Comparison of ENCODE assay signal across 23 mouse cellular contexts in the genomic region with DNA sequence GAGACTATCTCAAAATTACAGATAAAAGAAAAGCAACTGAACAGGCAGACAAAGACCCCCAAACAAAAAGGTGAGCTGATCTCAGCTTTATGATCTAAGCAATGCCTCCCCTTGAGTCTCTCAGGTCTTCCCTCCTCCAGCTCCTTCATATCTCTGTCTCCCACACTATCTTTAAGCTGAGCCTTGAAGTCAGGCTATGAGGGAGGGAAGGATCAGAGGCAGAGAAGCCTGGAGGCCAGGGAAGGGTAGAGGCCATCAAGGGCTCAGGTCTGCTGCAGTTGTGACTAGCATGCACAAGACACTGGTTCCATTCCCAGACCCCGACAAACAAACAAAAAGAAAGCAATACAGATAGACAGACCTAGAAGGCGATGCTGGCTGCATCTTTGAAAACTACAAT. TPM values are rescaled to one million over a fixed set of nuclear protein-coding genes. Genes with fewer than 3 reads are reported as not detected.
A peak's percentile ranks its signal among the peaks of the same experiment; 100 is the strongest.
DNase-seq lines count a peak whose midpoint lies in the region; ATAC-seq and TF ChIP-seq lines count a peak whose summit lies in the region.
"Had no signal": no experiment of that assay in that cellular context is flagged by ENCODE, and none has a peak within 500 bp of the region (broad histone marks: within the 10 kb centered on the region; RNA-seq: fewer than 3 reads in every experiment).

No protein-coding gene starts in this region.

- H3K4me1 ChIP-seq in stomach, embryonic 15.5 days = no peaks in the 10 kb centered on the region
- H3K4me1 ChIP-seq in stomach, postnatal 0 days (replicated peaks; ENCODE audit: control insufficient read depth, insufficient read depth) = no peaks in the 10 kb centered on the region
- peaks cover 16% of the 10 kb centered on the region for H3K4me1 ChIP-seq in liver, embryonic 11.5 days (replicated peaks; ENCODE audit: control insufficient read depth, insufficient read depth, low read length)
- peaks cover 91% of the 10 kb centered on the region for H3K4me1 ChIP-seq in liver, embryonic 15.5 days (replicated peaks)
- H3K4me1 ChIP-seq: embryonic facial prominence, embryonic 15.5 days; forebrain, embryonic 13.5 days; hindbrain, embryonic 10.5 days had no signal

- H3K9me3 ChIP-seq in stomach, embryonic 15.5 days = no peaks in the 10 kb centered on the region
- no peaks in the 10 kb centered on the region for H3K9me3 ChIP-seq in stomach, postnatal 0 days (ENCODE audit: control insufficient read depth, low read length)
- H3K9me3 ChIP-seq in liver, embryonic 11.5 days (ENCODE audit: control insufficient read depth, low read length) = no peaks in the 10 kb centered on the region
- H3K9me3 ChIP-seq in liver, embryonic 15.5 days (replicated peaks) = no peaks in the 10 kb centered on the region
- H3K9me3 ChIP-seq: embryonic facial prominence, embryonic 15.5 days; forebrain, embryonic 13.5 days; G1E; heart, embryonic 12.5 days; hindbrain, embryonic 10.5 days had no signal

- no peaks in the 10 kb centered on the region for H3K36me3 ChIP-seq in stomach, embryonic 15.5 days
- H3K36me3 ChIP-seq in stomach, postnatal 0 days (ENCODE audit: control insufficient read depth, insufficient read depth, low read length) = no peaks in the 10 kb centered on the region
- no peaks in the 10 kb centered on the region for H3K36me3 ChIP-seq in liver, embryonic 11.5 days (ENCODE audit: control insufficient read depth, insufficient read depth, low read length)
- H3K36me3 ChIP-seq in liver, embryonic 15.5 days (replicated peaks) = no peaks in the 10 kb centered on the region
- H3K36me3 ChIP-seq: embryonic facial prominence, embryonic 15.5 days; G1E; heart, embryonic 12.5 days; hindbrain, embryonic 10.5 days had no signal

- H3K27me3 ChIP-seq in stomach, embryonic 15.5 days (replicated peaks) = no peaks in the 10 kb centered on the region
- no peaks in the 10 kb centered on the region for H3K27me3 ChIP-seq in stomach, postnatal 0 days (ENCODE audit: control insufficient read depth, insufficient read depth, low read length)
- H3K27me3 ChIP-seq in liver, embryonic 11.5 days (replicated peaks; ENCODE audit: control insufficient read depth, insufficient read depth, low read length) = no peaks in the 10 kb centered on the region
- no peaks in the 10 kb centered on the region for H3K27me3 ChIP-seq in liver, embryonic 15.5 days
- H3K27me3 ChIP-seq: embryonic facial prominence, embryonic 15.5 days; forebrain, embryonic 13.5 days; heart, embryonic 12.5 days had no signal

- H3K4me2 ChIP-seq in stomach, embryonic 15.5 days = no peak overlapping the region
- no peak overlapping the region for H3K4me2 ChIP-seq in stomach, postnatal 0 days (replicated peaks; ENCODE audit: low read depth)
- no peak overlapping the region for H3K4me2 ChIP-seq in liver, embryonic 11.5 days
- peak overlapping the region; percentile 50 for H3K4me2 ChIP-seq in liver, embryonic 15.5 days
- H3K4me2 ChIP-seq: embryonic facial prominence, embryonic 15.5 days; forebrain, embryonic 13.5 days; heart, embryonic 12.5 days; hindbrain, embryonic 14.5 days had no signal

- WGBS in stomach, embryonic 15.5 days = 90% methylated on average over 2 of the region's 2 CpGs
- WGBS in stomach, postnatal 0 days = 89% methylated on average over 2 of the region's 2 CpGs
- WGBS in liver, embryonic 11.5 days = 84% methylated on average over 2 of the region's 2 CpGs
- WGBS in liver, embryonic 15.5 days (ENCODE audit: insufficient replicate concordance) = 70% methylated on average over 2 of the region's 2 CpGs

- no peak for DNase-seq in stomach, postnatal 0 days (ENCODE audit: low spot score)
- DNase-seq in liver, embryonic 11.5 days (ENCODE audit: low spot score) = no peak
- DNase-seq in thymus, postnatal 10 days (ENCODE audit: low spot score in 2 of 2) = no peak
- DNase-seq in urinary bladder, postnatal 10 days (ENCODE audit: low spot score) = no peak
- DNase-seq in T-cell, adult 2 months (ENCODE audit: low spot score) = no peak
- DNase-seq: adrenal gland, postnatal 10 days; B cell, adult 2 months; cerebellum, adult 2 months; cerebellum, postnatal 10 days; embryo, embryonic 11 days; forebrain, postnatal 0 days; gastrocnemius, adult 2 months; gastrocnemius, postnatal 25 days had no signal

- H3K4me3 ChIP-seq in stomach, embryonic 15.5 days (replicated peaks) = no peak overlapping the region
- H3K4me3 ChIP-seq in stomach, postnatal 0 days (ENCODE audit: low read depth, low read length) = no peak overlapping the region
- H3K4me3 ChIP-seq in liver, embryonic 11.5 days (ENCODE audit: low read depth, low read length) = no peak overlapping the region
- H3K4me3 ChIP-seq in liver, embryonic 15.5 days (replicated peaks) = no peak overlapping the region
- H3K4me3 ChIP-seq: embryonic facial prominence, embryonic 15.5 days; forebrain, embryonic 13.5 days; gastrocnemius, adult 2 months; heart, embryonic 12.5 days; hindbrain, embryonic 10.5 days had no signal

- no peak for TF ChIP-seq CTCF in stomach, postnatal 0 days (IDR thresholded peaks at IDR 0.05; ENCODE audit: low read depth)

- peak; percentile 66; the same call in 1 of the 2 replicates for ATAC-seq in stomach, embryonic 15.5 days (ENCODE audit: insufficient read depth, low FRiP score, low read depth)
- ATAC-seq in stomach, postnatal 0 days (ENCODE audit: low FRiP score, low TSS enrichment) = no peak
- ATAC-seq in liver, embryonic 11.5 days (replicated peaks; ENCODE audit: low FRiP score) = peak; percentile 80
- peak; percentile 74 for ATAC-seq in liver, embryonic 15.5 days (ENCODE audit: insufficient read depth)
- ATAC-seq in cerebellum, adult (ENCODE audit: insufficient number of reproducible peaks, low FRiP score, low TSS enrichment) = no peak
- ATAC-seq: CD4-positive, CD25-positive, alpha-beta regulatory T cell, adult 4 months; forebrain, embryonic 13.5 days; forebrain, postnatal 0 days had no signal

- TF ChIP-seq EP300 in stomach, postnatal 0 days (optimal IDR thresholded peaks at IDR 0.05) = no peak

- H3K9ac ChIP-seq in stomach, embryonic 15.5 days = no peak overlapping the region
- H3K9ac ChIP-seq in stomach, postnatal 0 days (ENCODE audit: low read length) = no peak overlapping the region
- no peak overlapping the region for H3K9ac ChIP-seq in liver, embryonic 11.5 days (ENCODE audit: low read depth, low read length)
- H3K9ac ChIP-seq in liver, embryonic 15.5 days = peak overlapping the region; percentile 19; the same call in 1 of the 2 replicates
- H3K9ac ChIP-seq: embryonic facial prominence, embryonic 15.5 days; forebrain, embryonic 13.5 days; forebrain, postnatal 0 days; heart, embryonic 12.5 days; hindbrain, embryonic 14.5 days had no signal

- H3K27ac ChIP-seq in stomach, embryonic 15.5 days = no peak overlapping the region
- H3K27ac ChIP-seq in stomach, postnatal 0 days (replicated peaks) = no peak overlapping the region
- peak overlapping the region; percentile 72 for H3K27ac ChIP-seq in liver, embryonic 11.5 days (ENCODE audit: low read depth, low read length)
- peak overlapping the region; percentile 88 for H3K27ac ChIP-seq in liver, embryonic 15.5 days (replicated peaks)
- H3K27ac ChIP-seq: embryonic facial prominence, embryonic 15.5 days; forebrain, embryonic 13.5 days; gastrocnemius, adult 2 months; hindbrain, embryonic 10.5 days; hindbrain, embryonic 14.5 days had no signal

RNA-seq across cellular contexts. Expression of a gene that starts 30.2 kb away (rescaled TPM):
- polyA plus RNA-seq in stomach, embryonic 15.5 days (2015; fragmentation: Nextera tagmentation; extraction: Ambion mirVana) = 26.7 and 28.3 TPM in 2 replicates
- 15.7 and 18.1 TPM in 2 replicates for polyA plus RNA-seq in stomach, postnatal 0 days (2015; fragmentation: Nextera tagmentation; extraction: Ambion mirVana)
- polyA plus RNA-seq in liver, embryonic 11.5 days (2014; fragmentation: Nextera tagmentation; extraction: Ambion mirVana) = 34.6 and 43.3 TPM in 2 replicates
- 24.4 and 29.4 TPM in 2 replicates for polyA plus RNA-seq in liver, embryonic 15.5 days (2015; fragmentation: Nextera tagmentation; extraction: Ambion mirVana)

Comparison
In these comparisons a context has a peak if more than half of its experiments do, and no peak if none do; other contexts are left out.
1. ATAC-seq: peak in stomach, embryonic 15.5 days (single experiment), liver, embryonic 11.5 days (single experiment) and liver, embryonic 15.5 days (single experiment); none in stomach, postnatal 0 days (single experiment) and cerebellum, adult (single experiment).
2. H3K27ac ChIP-seq: peak in liver, embryonic 11.5 days (single experiment) and liver, embryonic 15.5 days (single experiment); none in stomach, embryonic 15.5 days (single experiment) and stomach, postnatal 0 days (single experiment).